8 mouse cellular contexts compared by ENCODE assay signal in the genomic region with DNA sequence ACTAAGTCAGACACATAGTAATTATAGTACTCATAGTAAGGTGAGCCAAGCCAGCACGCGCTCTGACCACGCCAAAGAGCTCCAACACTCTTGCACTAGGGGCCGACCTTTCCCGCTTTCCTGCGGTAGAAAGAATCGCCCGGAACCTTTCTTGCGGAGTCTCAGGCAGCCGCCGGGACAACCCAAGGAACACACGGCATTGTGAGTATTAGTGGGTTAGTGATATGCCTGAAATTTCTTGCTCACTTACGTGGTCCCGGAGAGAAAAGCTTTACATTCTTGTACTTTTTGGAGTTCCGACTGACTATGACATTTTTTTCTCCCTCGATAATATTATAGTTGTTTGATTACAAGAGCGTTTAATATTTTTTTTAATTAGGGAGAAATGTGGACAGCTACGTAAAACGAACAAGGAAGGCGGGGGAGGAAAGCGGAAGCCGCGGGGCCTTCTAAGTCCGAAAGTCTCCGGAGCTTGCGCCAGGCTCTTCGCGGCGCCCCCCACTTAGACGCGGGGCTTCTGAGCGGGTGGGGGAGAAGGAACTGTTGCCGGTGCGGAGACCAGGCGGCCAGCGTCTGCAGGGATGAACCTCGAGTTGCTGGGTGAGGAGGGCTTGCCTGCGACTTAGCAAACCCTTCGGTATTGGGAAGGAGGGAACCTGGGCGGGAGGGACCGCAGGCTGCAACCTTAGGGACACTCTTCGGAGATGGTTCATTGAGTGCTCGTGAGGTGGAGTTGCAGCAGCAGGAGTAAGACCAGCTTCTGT. TPM values are rescaled to one million over a fixed set of nuclear protein-coding genes. Genes with fewer than 3 reads are reported as not detected.
A peak's percentile ranks its signal among the peaks of the same experiment; 100 is the strongest.
DNase-seq lines count a peak whose midpoint lies in the region; ATAC-seq and TF ChIP-seq lines count a peak whose summit lies in the region.

A gene (plus strand): TSS at position 438 of the 764 bp plus-strand sequence.

- peak within 1 kb of the TSS; percentile 85 for H3K4me2 ChIP-seq in embryonic facial prominence, embryonic 14.5 days (ENCODE audit: low read depth, low read length)
- peak within 1 kb of the TSS; percentile 66 for H3K4me2 ChIP-seq in limb, embryonic 14.5 days (replicated peaks; ENCODE audit: low read depth, low read length, severe bottlenecking)
- peak within 1 kb of the TSS; percentile 76 for H3K4me2 ChIP-seq in midbrain, postnatal 0 days (ENCODE audit: low read depth, low read length, poor library complexity, severe bottlenecking)

- no peaks in the 10 kb centered on the region for H3K9me3 ChIP-seq in embryonic facial prominence, embryonic 14.5 days (ENCODE audit: control insufficient read depth, low read length)
- H3K9me3 ChIP-seq in limb, embryonic 14.5 days (ENCODE audit: control insufficient read depth, low read length): no peaks in the 10 kb centered on the region
- no peaks in the 10 kb centered on the region for H3K9me3 ChIP-seq in midbrain, postnatal 0 days (ENCODE audit: low read length)

- ATAC-seq in embryonic facial prominence, embryonic 14.5 days (ENCODE audit: low read depth): peak; percentile 93
- ATAC-seq in limb, embryonic 14.5 days (ENCODE audit: low FRiP score, low read depth): peak; percentile 95
- peak; percentile 90 for ATAC-seq in midbrain, postnatal 0 days (ENCODE audit: low FRiP score)

- no peaks in the 10 kb centered on the region for H3K36me3 ChIP-seq in embryonic facial prominence, embryonic 14.5 days (ENCODE audit: control insufficient read depth, insufficient read depth, low read length)
- H3K36me3 ChIP-seq in limb, embryonic 14.5 days (ENCODE audit: control insufficient read depth, insufficient read depth, low read length): no peaks in the 10 kb centered on the region
- no peaks in the 10 kb centered on the region for H3K36me3 ChIP-seq in midbrain, postnatal 0 days (ENCODE audit: insufficient read depth, low read length)

- H3K27me3 ChIP-seq in embryonic facial prominence, embryonic 14.5 days (replicated peaks; ENCODE audit: control insufficient read depth, insufficient read depth, low read length): no peaks in the 10 kb centered on the region
- H3K27me3 ChIP-seq in limb, embryonic 14.5 days (ENCODE audit: control insufficient read depth, insufficient read depth, low read length): no peaks in the 10 kb centered on the region
- H3K27me3 ChIP-seq in midbrain, postnatal 0 days (ENCODE audit: insufficient read depth, low read length): no peaks in the 10 kb centered on the region

- peak; percentile 32 for TF ChIP-seq CTCF in midbrain, postnatal 0 days (IDR thresholded peaks at IDR 0.05)

- H3K4me3 ChIP-seq in embryonic facial prominence, embryonic 14.5 days (ENCODE audit: low read depth, low read length): peak within 1 kb of the TSS; percentile 61
- H3K4me3 ChIP-seq in limb, embryonic 14.5 days (replicated peaks; ENCODE audit: low read length): peak within 1 kb of the TSS; percentile 85
- H3K4me3 ChIP-seq in midbrain, postnatal 0 days (ENCODE audit: low read depth, low read length): peak within 1 kb of the TSS; percentile 64

- peak; percentile 66; the same call in 1 of the 2 replicates for TF ChIP-seq POLR2A in limb, embryonic 14.5 days (IDR thresholded peaks at IDR 0.05; ENCODE audit: borderline replicate concordance, extremely low read depth, insufficient read depth, insufficient read length)

- H3K9ac ChIP-seq in embryonic facial prominence, embryonic 14.5 days (ENCODE audit: low read depth, low read length): peak within 1 kb of the TSS; percentile 84
- H3K9ac ChIP-seq in limb, embryonic 14.5 days (ENCODE audit: low read depth, low read length, severe bottlenecking): peak within 1 kb of the TSS; percentile 78
- peak within 1 kb of the TSS; percentile 66 for H3K9ac ChIP-seq in midbrain, postnatal 0 days (replicated peaks; ENCODE audit: low read length, poor library complexity, severe bottlenecking)

- WGBS in embryonic facial prominence, embryonic 14.5 days: under 1% methylated on average over 43 of the region's 43 CpGs
- WGBS in limb, embryonic 14.5 days: under 1% methylated on average over 43 of the region's 43 CpGs
- WGBS in midbrain, postnatal 0 days: under 1% methylated on average over 43 of the region's 43 CpGs

- H3K27ac ChIP-seq in embryonic facial prominence, embryonic 14.5 days (replicated peaks; ENCODE audit: low read depth, low read length): peak within 1 kb of the TSS; percentile 35
- peak within 1 kb of the TSS; percentile 71 for H3K27ac ChIP-seq in limb, embryonic 14.5 days (replicated peaks; ENCODE audit: low read depth, low read length)
- H3K27ac ChIP-seq in midbrain, postnatal 0 days (ENCODE audit: low read depth, low read length): peak within 1 kb of the TSS; percentile 62

- peaks cover 18% of the 10 kb centered on the region for H3K4me1 ChIP-seq in embryonic facial prominence, embryonic 14.5 days (ENCODE audit: control insufficient read depth, insufficient read depth, low read length)
- H3K4me1 ChIP-seq in limb, embryonic 14.5 days (ENCODE audit: control insufficient read depth, insufficient read depth, low read length): peaks cover 8% of the 10 kb centered on the region
- H3K4me1 ChIP-seq in midbrain, postnatal 0 days (ENCODE audit: insufficient read depth, low read length): no peaks in the 10 kb centered on the region

- peak; percentile 90 for DNase-seq in 3T3-L1 (ENCODE audit: low read depth, low spot score)
- DNase-seq in adrenal gland, postnatal 4 days (ENCODE audit: low spot score in 2 of 2): peak; percentile 67 to 75
- DNase-seq in embryonic facial prominence, embryonic 14.5 days (ENCODE audit: low spot score): peak; percentile 95
- DNase-seq in heart, adult 8-10 months (ENCODE audit: low spot score): peak; percentile 91
- peak; percentile 92 for DNase-seq in kidney, adult 9 months
- peak; percentile 94 for DNase-seq in limb, embryonic 14.5 days (ENCODE audit: low spot score)
- peak; percentile 95 for DNase-seq in midbrain, postnatal 0 days (ENCODE audit: low spot score)
- DNase-seq in spleen, postnatal 14 days (ENCODE audit: low spot score in 2 of 2): peak; percentile 81 to 85

RNA-seq across cellular contexts. Expression of the gene that starts here (rescaled TPM):
- 10 to 100 TPM; 33.6 to 39.9 TPM for total RNA-seq in adrenal gland, postnatal 4 days (2021)
- polyA plus RNA-seq in embryonic facial prominence, embryonic 14.5 days (2014; fragmentation: Nextera tagmentation; extraction: Ambion mirVana): 37.8 and 42.0 TPM in 2 replicates
- total RNA-seq in heart, adult 8-10 months (2022): 10 to 100 TPM; 15.8 to 29.0 (median 21.0) TPM
- polyA plus RNA-seq in limb, embryonic 14.5 days (2012; rRNA removed): 43.6 and 48.1 TPM in 2 replicates
- polyA plus RNA-seq in limb, embryonic 14.5 days (2014; fragmentation: Nextera tagmentation; extraction: Ambion mirVana): 37.4 and 43.6 TPM in 2 replicates
- total RNA-seq in midbrain, postnatal 0 days (2014; rRNA removed): 22.6 and 31.4 TPM in 2 replicates
- 25.5 and 25.8 TPM in 2 replicates for polyA plus RNA-seq in midbrain, postnatal 0 days (2015; fragmentation: Nextera tagmentation; extraction: Ambion mirVana)

Comparison
In these comparisons a context has a peak if more than half of its experiments do, and no peak if none do; other contexts are left out.
1. Peak in every context shown above with its lines: DNase-seq, ATAC-seq, H3K4me3 ChIP-seq and H3K27ac ChIP-seq.